Mouse (Mus musculus) frontal cortex, postnatal 25 days (tissue): ENCODE results near the gene Rasgrp2.

ENCODE experiments used
- DNase-seq, 2 experiments: peaks; one replicate each; pipeline ENCODE4 v3.0.0; 2022; ENCODE audit warnings: low spot score in 2 of 2

Rasgrp2 gene

DNA sequence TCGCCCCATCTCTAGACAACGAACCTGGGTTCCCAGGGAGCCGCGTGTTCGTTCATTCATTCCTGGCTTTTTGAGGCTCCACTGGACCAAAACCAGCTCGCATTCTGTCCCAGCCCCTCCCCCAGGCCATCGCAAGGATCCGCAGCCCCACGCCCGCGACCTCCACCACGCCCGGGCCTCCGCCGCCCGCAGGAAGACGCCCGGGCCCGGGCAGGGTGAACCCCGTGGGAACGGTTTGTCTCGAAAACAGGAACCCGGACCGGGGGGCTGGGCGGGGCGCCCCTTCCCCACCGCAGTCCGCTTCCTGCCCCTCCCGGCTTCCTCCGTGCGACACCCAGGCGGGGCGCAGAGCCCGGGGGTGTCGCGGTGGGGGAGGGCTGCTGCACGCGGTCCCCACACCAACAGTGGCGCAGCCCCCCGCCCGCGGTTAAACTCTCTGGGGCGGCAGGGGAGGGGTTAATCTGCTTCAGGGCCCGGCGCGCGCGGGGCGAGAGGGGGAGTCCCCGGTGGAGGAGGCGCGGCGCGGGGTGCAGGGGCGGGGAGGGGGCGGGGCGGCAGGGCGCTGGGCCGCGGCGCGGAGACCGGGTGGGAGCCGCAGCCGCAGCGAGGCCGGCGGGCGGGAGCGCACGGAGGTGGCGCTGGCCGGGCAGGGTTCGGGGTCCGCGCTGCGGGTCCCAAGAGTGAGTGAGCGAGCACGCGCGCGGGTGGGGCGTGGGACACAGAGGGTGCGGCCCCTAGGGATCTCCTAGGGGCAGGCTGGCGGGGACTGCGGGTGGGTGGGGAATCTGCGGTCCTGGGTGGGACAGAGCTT lies at the start of gene Rasgrp2:
Gene Rasgrp2, plus strand, starts transcription at position 56 of the 811 bp plus-strand sequence.
- DNase-seq, result no peak

GRCm38 (mm10) chr19:6351431-6352106 lies 47.6 kb upstream of the Rasgrp2 start:
- DNase-seq, result no peak

DNA sequence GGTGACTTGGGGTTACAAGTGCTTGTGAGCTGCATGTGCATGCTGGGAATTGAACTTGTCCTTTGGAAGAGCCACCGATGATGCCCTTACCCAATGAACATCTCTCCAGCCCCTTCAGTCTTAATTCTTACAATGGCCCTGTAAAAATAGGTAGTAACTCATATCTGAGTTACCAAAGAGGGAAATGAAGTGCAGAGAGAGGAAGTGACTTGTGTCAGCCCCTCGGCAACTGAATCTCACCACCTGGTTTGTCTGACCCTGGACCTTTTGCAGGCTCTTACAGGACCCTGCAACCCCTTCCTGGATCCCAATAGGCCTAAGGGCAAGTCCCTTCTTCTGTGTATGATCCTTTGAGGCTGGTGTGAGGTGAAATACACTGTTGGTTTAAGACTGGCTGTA lies 47.0 kb upstream of the Rasgrp2 start:
- DNase-seq, result no peak

DNA sequence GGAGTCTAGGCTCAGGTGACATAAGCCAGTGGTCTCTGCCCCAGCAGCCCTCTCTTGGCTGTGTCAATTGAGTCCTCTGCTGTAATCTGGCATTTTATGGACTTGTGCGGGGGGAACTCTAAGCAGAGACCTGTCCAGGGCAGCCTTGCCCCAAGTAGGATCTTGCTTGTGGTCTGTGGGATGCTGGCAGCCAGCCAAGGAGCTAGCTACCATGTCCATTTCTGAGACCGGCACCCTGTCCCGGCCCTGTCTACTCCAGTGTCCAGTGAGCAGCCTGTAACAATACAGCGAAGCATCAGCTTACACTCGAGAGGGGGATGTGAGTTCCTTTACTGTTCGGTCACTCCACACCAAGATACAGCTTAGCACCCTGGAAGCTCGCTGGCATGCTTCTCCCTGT lies 45.1 kb upstream of the Rasgrp2 start:
- DNase-seq, result no peak

- no peak for DNase-seq
These were observed 37.8 kb upstream of the Rasgrp2 start for GRCm38 (mm10) chr19:6361291-6361690.

GRCm38 (mm10) chr19:6363091-6363410 lies 36.1 kb upstream of the Rasgrp2 start:
- DNase-seq, result no peak

DNA sequence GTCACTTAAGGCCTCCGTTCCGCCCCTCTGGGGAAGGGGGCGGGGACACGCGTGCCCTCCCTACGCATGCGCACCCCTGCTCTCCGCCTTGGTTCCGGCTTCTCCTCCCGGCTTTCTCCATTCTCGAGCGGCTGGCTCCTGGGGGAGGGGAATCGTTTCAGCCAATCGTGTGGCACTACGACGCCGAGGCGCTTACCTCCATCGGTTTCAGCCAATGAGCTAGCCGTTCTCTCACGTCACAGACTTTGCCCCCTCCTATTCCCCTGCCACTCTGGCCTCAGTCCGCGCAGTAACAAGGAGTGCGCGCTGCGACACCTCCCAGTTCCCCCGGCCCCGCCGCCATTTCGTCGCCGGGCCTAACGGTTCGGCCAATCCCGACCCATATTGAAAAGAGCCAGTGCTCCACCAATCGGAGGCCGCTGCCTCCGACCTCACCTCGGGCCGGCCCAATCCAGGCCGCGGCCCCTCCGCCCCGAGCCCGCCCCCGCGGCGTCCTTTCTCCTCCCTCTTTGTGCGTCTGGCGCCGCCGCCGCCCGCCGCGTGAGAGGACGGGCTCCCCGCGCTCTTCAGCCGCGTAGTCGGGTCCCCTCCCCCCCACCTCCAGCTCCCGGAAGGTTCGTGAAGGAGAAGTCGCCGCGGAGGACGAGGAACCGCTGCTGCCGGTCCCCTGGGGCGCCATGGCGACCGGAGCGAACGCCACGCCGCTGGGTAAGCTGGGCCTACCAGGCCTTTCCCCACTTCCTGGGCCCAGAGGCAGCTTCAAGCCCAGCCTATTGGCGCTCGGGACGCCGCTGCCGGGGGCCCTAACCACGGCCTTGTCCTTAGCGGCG lies 35.5 kb upstream of the Rasgrp2 start, which contains the start of gene Sf1:
Gene Sf1, plus strand, starts transcription at position 280 of the 830 bp plus-strand sequence.
- DNase-seq, result peak; percentile 96 to 99

GRCm38 (mm10) chr19:6364317-6364725 lies 34.8 kb upstream of the Rasgrp2 start:
- DNase-seq, result peak; percentile 80 to 88

- no peak for DNase-seq
These were observed 34.3 kb upstream of the Rasgrp2 start for GRCm38 (mm10) chr19:6364842-6365241.

DNA sequence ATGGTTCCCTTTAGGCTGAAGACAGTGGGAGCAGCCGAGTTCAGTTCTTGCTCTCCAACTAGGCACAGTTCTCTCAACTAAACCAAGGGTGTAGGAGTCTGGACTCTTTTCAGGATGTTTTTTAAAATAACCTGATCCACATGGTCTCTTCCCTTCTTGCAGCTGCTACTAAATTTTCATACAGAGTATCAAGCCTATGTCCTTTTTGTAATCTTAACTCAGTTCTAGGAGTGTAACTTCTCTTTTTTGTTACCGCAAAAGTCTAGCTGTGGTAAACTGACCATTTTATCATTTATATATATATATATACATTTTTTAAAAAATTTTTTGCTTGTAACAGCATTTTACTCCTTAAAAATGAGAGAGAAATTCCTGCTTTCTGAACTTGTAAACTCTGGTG lies 29.0 kb upstream of the Rasgrp2 start:
- DNase-seq, result no peak

DNA sequence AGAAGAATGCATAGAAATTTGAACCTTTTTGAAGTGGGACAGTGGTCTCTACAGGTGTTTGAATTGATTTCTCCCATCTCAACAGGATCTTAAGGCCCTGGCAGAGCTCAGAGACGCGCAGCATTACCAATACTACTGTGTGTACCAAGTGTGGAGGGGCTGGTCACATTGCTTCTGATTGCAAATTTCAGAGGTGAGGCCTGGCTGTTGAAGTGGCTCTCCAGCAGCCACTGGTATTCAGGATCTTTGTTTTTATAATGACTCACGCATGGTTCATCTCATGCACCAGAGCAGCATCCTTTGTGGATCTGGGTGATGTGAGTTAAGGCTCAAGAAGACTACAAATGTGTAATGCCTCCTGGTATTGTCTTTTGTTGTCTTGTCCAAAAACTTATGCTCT lies 26.7 kb upstream of the Rasgrp2 start:
- DNase-seq, result no peak

GRCm38 (mm10) chr19:6373539-6374400 lies 25.4 kb upstream of the Rasgrp2 start:
- DNase-seq, result peak; percentile 72 to 73

- no peak for DNase-seq
These were observed 24.6 kb upstream of the Rasgrp2 start for GRCm38 (mm10) chr19:6374571-6374970.

DNA sequence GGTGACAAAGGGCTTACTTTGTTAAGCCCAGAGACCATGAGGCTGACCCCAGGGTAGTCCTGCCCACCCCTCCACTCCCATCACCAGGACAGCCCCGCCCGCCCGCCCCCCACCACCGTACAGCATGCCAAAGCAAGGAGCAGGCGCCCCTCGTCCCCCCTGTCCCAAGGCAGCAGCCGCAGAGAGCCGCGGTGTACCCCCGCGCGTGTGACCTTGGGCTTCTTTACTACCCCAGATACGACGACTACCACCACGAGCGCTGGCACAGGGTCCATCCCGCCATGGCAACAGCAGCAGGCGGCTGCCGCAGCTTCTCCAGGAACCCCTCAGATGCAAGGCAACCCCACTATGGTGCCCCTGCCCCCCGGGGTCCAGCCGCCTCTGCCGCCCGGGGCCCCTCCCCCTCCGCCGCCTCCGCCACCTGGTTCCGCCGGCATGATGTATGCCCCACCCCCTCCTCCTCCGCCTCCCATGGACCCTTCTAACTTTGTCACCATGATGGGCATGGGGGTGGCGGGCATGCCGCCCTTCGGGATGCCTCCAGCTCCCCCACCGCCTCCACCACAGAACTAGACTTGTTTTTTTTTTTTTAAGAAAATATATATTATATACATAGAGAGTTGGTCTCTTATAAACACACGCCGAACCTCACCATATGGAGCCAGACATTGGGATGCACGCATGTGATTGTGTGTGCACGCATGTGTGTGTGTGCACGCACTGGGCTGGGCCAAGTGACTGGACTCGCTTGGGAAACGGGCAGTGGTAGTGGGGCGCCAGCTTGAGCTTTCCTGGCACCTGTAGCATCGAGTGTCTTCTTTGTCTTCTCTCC lies 23.5 kb upstream of the Rasgrp2 start:
- no peak for DNase-seq

DNA sequence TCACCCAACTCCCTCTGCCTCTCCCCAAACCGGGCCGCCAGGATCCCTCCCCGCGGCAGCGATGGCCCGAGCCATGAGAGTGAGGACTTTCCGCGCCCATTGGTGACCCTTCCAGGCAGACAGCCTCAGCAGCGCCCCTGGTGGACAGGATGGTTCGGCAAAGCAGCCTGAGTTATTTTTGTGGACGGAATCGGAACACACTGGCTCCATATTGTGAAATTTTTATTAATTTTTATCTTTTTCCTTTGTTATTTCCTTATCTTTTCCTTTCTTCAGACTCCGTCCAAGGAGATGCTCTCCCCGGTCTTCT lies 22.9 kb upstream of the Rasgrp2 start:
- DNase-seq, result peak in 1 of 2 experiments; percentile 44

DNA sequence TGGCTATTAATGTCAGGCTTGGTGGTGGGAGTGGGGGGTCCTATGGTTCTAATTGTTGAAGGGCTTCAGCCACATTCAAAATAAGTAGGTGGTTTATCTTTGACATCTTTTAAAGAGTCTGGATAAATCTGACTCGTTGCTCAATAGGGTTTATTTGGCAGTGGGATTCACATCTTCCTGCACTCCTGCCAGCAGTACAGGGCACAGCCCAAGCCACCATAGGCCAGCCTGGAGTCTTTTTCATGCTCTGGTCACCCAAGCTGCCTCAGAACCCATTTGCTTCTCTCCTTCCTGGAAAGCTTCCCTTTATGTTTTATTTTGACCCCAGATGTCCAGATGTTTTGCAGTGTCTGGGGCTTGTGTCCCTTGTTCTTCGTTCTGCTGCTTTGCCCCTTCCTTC lies 22.5 kb upstream of the Rasgrp2 start:
- no peak for DNase-seq

GRCm38 (mm10) chr19:6377327-6378040 lies 21.7 kb upstream of the Rasgrp2 start:
- no peak for DNase-seq

- DNase-seq, result no peak
These were observed 18.6 kb upstream of the Rasgrp2 start for GRCm38 (mm10) chr19:6380411-6381166.

- DNase-seq, result no peak
These were observed 17.9 kb upstream of the Rasgrp2 start for GRCm38 (mm10) chr19:6381238-6381637.
